Mouse (Mus musculus): Measurements from ENCODE around the gene Wdr46.

The Wdr46 gene

DNA sequence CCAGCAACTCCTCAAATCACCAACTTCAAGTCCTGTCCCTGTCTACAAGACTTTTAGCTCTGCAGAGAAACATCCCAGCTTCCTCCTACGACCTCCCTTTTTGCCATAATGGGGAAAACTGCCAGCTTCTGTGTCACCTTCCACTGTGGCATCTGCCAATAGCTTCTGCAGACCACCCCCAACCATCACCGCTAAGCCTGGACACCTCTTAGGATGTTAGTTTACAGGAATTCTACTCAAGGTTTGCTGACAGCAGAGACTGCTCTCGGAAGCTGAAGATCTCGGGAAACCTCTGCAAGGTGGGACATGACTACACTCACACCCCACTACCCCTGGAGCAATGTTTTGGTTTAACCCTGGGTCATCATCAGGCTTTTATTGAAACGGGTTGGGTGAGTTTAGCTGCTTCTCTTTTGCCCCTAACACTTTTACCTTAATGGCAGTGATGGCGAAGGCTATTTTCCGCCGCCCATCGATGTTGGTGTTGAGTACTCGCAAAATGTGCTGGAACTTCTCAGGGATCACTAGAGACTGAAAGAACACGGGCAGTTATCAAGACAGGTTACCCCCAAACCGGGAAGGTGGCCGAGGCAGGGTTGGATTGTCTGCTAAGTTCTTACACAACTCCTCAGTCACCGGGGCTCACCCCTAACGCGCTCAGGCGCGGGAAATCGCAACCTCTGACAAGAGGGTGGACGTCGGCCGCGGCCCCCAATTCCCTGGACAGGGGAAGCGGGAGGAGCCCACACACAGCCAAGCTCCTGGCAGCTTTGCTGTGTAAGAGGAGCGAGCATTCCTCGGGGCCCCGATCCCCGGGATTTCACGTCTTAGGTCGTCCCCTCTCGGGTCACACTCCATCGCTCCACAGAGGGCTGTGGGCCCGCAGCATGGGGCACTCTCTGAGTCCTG is 14.4 kb downstream of the Wdr46 start:
- peak; percentile 53 for DNase-seq

- peak; percentile 98 for DNase-seq
Measured at GRCm38 (mm10) chr17:33955555-33956214, 15.2 kb downstream of the Wdr46 start, which contains the start of the genes Vps52 and Rps18. TSS of gene Vps52 (plus strand) at chr17:33955812. TSS of gene Rps18 (minus strand) at chr17:33956001.

GRCm38 (mm10) chr17:33956336-33956735 is 15.9 kb downstream of the Wdr46 start:
- no peak for DNase-seq

DNA sequence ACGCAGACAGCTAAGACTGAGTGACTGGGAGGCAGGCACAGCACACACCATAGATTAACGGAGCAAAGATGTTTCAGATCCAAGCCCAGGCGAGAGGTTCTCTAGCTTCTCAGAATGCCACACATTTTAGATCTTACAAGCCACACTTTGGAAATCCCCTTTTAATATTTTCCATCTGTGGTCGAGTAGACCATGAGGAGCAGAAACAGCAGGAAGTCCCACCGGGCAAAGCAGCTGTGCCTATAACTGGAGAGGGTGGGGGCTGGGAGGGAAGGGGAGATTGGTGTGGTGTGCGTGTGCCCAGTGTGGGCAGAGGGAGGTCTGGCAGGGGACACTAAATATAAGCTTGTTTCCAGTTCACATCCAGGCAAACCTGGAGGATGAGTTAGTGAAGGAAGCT is 17.0 kb downstream of the Wdr46 start:
- no peak for DNase-seq

DNA sequence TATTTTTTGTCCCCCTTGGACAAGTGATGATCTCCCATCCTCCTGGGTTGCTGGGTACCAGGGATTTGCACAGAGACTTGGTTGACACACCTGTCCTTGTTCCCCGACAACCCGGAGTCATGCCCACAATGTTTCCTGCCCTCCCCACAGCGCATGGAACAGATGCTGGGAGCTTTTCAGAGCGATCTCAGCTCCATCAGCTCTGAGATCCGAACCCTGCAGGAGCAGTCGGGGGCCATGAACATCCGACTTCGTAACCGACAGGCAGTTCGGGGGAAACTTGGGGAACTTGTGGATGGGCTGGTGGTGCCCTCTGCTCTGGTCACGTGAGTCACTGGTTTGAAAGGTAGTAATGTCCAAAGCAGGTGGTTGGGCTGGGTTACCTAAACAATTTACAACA is 18.0 kb downstream of the Wdr46 start:
- no peak for DNase-seq

DNA sequence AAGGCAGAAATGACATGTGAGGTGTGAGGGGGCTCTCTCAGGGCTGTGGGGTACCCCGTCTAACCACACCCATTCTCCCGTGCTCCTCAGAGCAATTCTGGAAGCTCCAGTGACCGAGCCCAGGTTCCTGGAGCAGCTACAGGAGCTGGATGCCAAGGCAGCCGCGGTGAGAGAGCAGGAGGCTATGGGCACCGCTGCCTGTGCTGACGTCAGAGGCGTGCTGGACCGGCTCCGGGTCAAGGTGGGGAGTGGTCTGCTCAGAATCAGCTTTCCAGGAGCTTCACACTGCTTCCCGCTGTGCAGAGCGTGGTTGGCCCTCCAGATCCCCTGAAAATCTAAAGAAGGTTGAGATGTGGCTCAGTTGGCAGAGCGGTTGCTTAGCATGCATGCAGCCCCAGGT is 18.7 kb downstream of the Wdr46 start:
- DNase-seq: no peak

GRCm38 (mm10) chr17:33959948-33960347 is 19.5 kb downstream of the Wdr46 start:
- no peak for DNase-seq

DNA sequence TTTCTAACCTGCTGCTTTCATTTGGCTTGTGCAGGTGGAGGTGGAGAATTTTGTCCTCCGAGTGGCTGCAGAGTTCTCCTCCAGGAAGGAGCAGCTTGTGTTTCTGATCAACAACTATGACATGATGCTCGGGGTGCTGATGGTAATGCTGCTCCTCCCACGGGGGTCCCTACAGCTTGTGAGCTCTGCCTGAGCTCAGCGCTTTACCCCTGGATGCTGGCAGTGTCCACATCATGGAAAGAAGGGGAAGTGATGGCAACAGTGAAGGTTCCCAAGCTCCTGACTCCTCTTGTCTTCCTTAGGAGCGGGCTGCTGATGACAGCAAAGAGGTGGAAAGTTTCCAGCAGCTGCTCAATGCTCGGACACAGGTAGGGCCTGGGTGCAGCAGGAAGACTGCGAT is 22.4 kb downstream of the Wdr46 start:
- DNase-seq: no peak

DNA sequence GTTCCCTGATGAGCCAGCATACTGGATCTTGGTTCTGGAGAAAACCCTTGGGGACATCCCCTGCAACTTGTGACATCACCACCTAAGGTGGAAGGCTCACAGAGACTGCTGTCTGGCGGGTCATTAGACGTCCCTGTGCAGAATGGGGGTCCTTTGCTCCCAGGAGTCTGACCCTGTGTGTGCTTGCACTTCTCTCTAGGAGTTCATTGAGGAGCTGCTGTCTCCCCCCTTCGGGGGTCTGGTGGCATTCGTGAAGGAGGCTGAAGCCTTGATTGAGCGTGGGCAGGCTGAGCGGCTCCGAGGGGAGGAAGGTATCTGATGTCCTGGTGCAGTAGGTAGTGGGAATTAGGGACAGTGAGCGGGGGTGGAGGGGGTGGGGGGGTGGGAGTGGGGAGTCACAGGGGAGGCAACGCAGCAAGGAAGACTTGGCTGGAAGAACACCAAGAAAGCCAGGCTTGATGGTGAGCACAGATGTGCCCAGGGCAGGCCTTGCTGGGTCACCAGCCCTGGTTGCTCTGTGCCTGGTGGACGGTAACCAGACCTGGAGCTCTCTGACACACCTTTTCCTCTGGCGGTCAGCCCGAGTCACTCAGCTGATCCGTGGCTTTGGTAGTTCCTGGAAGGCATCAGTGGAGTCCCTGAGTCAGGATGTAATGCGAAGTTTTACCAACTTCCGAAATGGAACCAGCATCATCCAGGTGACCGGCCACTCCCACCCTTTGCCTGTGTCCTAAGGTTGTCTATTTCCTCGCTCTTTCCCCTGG is 24.8 kb downstream of the Wdr46 start:
- no peak for DNase-seq

GRCm38 (mm10) chr17:33965846-33966550 is 25.5 kb downstream of the Wdr46 start:
- DNase-seq: no peak

- peak; percentile 83 for DNase-seq
Measured at GRCm38 (mm10) chr17:33968489-33968888, 28.0 kb downstream of the Wdr46 start.

GRCm38 (mm10) chr17:33968927-33969326 is 28.5 kb downstream of the Wdr46 start:
- peak; percentile 58 for DNase-seq

- no peak for DNase-seq
Measured at GRCm38 (mm10) chr17:33969394-33969793, 28.9 kb downstream of the Wdr46 start.

- DNase-seq: peak; percentile 68
Measured at GRCm38 (mm10) chr17:33972691-33973090, 32.2 kb downstream of the Wdr46 start.

DNA sequence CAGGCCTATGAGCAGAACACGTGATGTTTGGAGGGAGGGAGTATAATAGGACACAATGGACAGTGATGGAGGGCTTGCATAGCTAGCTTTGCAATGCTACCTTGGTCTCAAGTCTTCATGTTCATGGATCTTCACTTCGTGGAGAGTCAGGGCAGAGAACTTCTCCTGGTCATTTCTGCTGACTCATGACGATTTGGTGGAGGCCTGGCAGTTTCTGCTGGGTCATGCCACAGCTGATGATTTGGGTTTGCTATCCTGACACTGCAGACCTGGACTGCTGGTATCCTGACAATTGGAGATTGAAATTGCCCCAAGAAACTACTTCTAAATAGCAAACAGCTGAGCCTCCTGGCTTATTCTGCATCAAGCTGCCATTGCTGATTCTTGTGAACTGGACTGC is 33.1 kb downstream of the Wdr46 start:
- no peak for DNase-seq

DNA sequence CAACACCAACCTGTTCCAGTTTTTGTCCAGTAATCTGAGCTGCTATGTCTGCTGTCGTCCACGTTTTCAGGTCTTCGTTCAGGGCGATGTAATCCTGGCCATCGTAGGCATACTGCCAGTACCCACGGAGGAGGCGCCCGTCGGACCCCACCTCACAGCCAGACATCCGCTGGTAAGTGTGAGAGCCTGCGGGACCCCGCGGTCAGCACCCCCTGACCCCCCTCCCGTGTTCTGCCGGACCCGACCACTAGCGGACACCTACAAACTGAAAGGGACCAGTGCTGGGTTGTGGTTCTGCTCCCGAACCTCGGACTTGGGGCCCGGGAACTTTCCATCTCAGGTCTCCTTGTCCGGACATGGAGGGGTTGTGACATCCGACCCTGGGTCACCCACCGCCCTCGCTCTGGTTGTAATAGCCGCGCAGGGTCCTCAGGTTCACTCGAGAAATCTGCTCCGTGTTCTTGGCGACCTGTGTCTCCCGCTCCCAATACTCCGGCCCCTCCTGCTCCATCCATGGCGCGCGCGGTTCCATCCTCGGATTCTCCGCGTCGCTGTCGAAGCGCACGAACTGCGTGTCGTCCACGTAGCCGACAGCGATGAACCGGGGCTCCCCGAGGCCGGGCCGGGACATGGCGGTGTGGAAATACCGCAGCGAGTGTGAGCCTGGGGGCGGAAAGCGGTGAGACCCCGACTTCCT is 37.5 kb downstream of the Wdr46 start:
- DNase-seq: no peak

GRCm38 (mm10) chr17:33978631-33979031 is 38.2 kb downstream of the Wdr46 start:
- peak; percentile 86 for DNase-seq

DNA sequence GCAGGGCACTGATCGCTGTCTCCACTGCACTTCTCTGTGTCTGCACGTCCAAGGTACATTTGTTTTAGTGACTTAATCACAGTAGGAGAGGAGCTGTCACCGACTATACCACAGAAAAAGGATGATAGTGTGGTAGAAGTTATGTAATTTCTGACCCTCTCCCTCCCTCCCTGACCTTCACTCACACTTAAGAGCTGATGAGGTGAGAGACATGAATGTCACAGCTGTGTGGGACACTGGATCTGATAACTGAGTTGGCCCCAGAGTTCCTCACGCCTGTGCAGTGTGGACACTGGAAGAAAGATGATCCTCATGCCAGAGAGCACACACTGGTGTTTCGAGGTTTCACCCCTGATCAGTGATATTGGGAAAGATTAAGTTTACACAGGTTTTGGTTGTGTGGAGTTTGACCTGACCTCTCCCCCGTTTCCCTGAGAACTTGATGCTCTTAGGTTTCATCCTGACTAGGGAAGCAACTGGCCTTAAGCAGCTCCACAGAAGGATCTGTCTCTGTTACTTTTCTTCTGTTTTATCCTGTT is 39.1 kb downstream of the Wdr46 start:
- DNase-seq: no peak

DNA sequence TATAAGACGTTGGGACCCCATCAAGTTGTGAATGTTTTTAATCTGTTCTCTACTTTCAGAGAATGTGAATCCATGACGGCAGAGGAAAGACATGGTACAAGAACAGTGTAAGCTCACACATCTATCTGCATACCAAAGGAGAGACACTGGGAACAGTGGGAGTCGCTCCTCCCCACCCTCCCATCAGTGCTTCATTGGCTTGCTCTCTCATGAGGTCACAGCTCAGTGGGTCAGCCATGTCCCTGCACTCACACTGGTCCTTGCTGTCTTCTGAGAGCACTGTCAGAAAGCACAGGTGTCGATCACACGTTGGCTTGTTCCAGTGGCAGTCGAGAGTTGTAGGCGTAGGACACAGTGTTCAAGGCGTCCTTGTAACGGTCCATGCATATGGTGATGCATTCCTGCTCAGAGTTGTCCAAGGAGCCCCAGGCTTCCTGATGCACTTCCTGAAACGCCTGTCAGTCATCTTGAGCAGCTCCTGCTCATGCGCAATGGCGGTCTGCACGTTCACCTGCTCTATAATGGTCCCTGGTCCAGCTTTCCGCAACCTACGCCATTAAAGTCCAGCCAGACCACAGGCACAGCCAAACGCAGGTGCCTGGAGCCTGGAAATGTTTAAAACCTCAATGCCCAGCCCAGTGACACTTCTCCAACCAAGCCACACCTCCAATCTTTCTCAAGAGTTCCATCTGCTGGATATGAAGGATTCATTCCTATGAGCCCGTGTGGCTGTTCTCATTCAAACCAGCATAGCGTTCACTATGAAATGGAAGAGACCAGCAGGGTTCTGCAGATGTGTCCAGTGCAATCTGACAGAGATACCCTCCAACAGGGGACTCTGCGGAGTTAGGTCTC is 39.9 kb downstream of the Wdr46 start:
- no peak for DNase-seq

DNA sequence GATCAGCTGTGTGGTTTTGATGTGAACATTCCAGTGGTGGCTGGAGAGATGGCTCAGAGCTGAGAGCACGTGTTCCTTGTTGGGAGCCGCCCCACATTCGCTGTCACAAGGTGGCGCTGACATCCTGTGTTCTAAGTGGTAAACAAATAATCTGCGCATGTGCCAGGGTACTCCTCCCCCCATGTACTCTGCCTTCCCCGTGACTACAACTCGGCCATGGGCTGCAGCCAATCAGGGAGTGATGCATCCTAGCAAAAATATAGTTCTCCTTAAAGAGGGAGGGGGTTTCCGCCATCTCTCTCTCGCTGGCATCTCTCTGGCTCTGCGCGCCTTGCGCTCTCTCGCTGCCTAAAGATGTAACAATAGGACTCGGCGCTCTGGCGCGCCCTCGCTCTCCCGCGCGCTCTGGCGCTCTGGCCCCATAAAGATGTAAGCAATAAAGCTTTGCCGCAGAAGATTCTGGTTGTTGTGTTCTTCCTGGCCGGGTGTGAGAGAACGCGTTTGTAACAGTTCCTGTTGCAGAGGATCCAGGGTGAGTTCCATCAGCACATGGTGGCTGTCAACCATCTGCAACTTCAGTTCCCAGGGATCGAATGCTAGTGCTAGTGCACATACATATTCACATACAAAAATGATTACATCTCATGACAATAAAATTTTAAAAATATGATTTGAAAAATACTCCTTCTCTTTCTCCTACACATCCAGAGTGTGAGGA is 40.9 kb downstream of the Wdr46 start:
- peak; percentile 95 for DNase-seq
